8 mouse cellular contexts compared by ENCODE assay signal in the genomic region with DNA sequence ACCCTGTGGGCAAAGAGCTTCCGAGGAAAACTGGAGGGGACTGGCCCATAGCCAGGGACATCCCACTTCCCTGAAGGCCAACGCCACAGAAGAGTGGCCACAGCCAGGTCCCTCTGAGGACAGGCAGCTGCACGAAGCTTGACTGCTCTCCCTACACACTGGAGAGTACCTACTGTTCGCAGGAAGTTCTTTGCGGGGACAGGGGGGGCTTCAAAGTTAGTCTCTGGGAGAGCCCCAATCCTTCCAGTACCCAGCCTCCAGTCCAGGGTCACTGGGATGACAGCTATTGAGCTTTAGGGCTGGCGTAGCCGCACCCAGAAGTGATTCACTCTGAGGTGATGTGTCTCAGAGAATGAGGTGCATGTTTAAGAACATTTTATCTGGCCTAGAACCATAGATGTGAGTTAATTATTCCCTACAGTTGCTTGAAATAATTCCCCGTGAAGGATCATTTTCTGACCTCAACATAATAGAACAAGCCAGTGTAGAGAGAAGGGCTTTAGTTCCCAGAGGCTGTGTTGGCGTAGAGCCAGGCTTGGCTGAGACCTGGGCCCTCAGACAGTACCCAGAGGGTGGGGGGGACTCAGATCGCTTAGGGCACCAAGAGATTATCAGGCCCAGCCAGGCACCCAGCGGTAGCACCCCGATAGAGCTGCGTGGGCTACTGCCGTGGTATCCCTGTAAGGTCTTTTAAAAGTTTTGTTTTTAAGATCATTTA. TPM values are rescaled to one million over a fixed set of nuclear protein-coding genes. Genes with fewer than 3 reads are reported as not detected.
DNase-seq lines count a peak whose midpoint lies in the region; ATAC-seq and TF ChIP-seq lines count a peak whose summit lies in the region.

No protein-coding gene starts in this region.

- H3K4me1 ChIP-seq in forebrain, postnatal 0 days (ENCODE audit: insufficient read depth) = no peaks in the 10 kb centered on the region

- H3K4me3 ChIP-seq in layer of hippocampus, adult 2 months = no peak overlapping the region
- no peak overlapping the region for H3K4me3 ChIP-seq in forebrain, postnatal 0 days (ENCODE audit: low read depth, low read length)

- H3K9me3 ChIP-seq in forebrain, postnatal 0 days (ENCODE audit: low read length) = no peaks in the 10 kb centered on the region

- DNase-seq in layer of hippocampus, adult 2 months (ENCODE audit: low spot score in 2 of 2) = no peak
- no peak for DNase-seq in layer of hippocampus, adult 9-11 months
- DNase-seq in adrenal gland, postnatal 25 days = peak; percentile 59
- DNase-seq in forebrain, postnatal 0 days = peak; percentile 43
- DNase-seq in kidney, postnatal 14 days = peak; percentile 90
- DNase-seq in spleen, postnatal 14 days (ENCODE audit: low spot score in 2 of 2) = peak; percentile 61 to 63
- no peak for DNase-seq in embryo, embryonic 10.5 days (ENCODE audit: low spot score)
- no peak for DNase-seq in yolk sac, embryonic 10.5 days (ENCODE audit: low spot score)

- H3K9ac ChIP-seq in forebrain, postnatal 0 days = no peak overlapping the region

- no peak for TF ChIP-seq CTCF in layer of hippocampus, adult 2 months (conservative IDR thresholded peaks at IDR 0.05)
- no peak for TF ChIP-seq CTCF in forebrain, postnatal 0 days (IDR thresholded peaks at IDR 0.05; ENCODE audit: low read depth)

- peak overlapping the region; percentile 20; the same call in 1 of the 2 replicates for H3K27ac ChIP-seq in layer of hippocampus, adult 2 months
- no peak overlapping the region for H3K27ac ChIP-seq in forebrain, postnatal 0 days (ENCODE audit: low read depth, low read length)

- peaks cover 66% of the 10 kb centered on the region for H3K36me3 ChIP-seq in forebrain, postnatal 0 days (ENCODE audit: insufficient read depth)

- no peak overlapping the region for H3K4me2 ChIP-seq in forebrain, postnatal 0 days (ENCODE audit: low read depth)

- no peaks in the 10 kb centered on the region for H3K27me3 ChIP-seq in forebrain, postnatal 0 days (ENCODE audit: insufficient read depth, low read length)

- WGBS in forebrain, postnatal 0 days = 32% methylated on average over 14 of the region's 14 CpGs

- peak; percentile 58 for ATAC-seq in forebrain, postnatal 0 days

RNA-seq across cellular contexts. Expression of gene Tkt, which starts 13.5 kb away (rescaled TPM):
- total RNA-seq in layer of hippocampus, adult 2 months (2021) = 100 to 1,000 TPM; 162 to 164 TPM
- total RNA-seq in adrenal gland, postnatal 25 days (2021) = 920 and 1,133 TPM in 2 replicates
- total RNA-seq in forebrain, postnatal 0 days (2014; rRNA removed) = 374 and 390 TPM in 2 replicates
- 278 and 281 TPM in 2 replicates for polyA plus RNA-seq in forebrain, postnatal 0 days (2015; fragmentation: Nextera tagmentation; extraction: Ambion mirVana)

Comparison
In these comparisons a context has a peak if more than half of its experiments do, and no peak if none do; other contexts are left out.
1. DNase-seq: peak in adrenal gland, postnatal 25 days (single experiment), forebrain, postnatal 0 days (single experiment), kidney, postnatal 14 days (single experiment) and spleen, postnatal 14 days (2 of 2); none in layer of hippocampus, adult 2 months (0 of 2), layer of hippocampus, adult 9-11 months (single experiment), embryo, embryonic 10.5 days (single experiment) and yolk sac, embryonic 10.5 days (single experiment).